Mouse (Mus musculus) heart, adult 2 months (tissue): Measurements from ENCODE around the gene Smg6.

ENCODE experiments used
- CTCF ChIP-seq: fragments of 200-600 bp; IDR thresholded peaks from 2 replicates; pipeline ENCODE4 v1.8.1; 2022; ENCODE audit warnings: antibody characterized with exemption, mild to moderate bottlenecking, moderate library complexity
- EP300 ChIP-seq: fragments of 200-500 bp; IDR thresholded peaks from 2 replicates; pipeline ENCODE4 v1.6.1; 2011; ENCODE audit warnings: low read depth, low read length, control low read depth; ENCODE audit not compliant: insufficient read depth
- POLR2A ChIP-seq: fragments of 200-500 bp; IDR thresholded peaks from 2 replicates; pipeline ENCODE4 v1.6.1; 2011; ENCODE audit warnings: mild to moderate bottlenecking, low read depth, low read length, control low read depth; ENCODE audit not compliant: insufficient read depth

DNA sequence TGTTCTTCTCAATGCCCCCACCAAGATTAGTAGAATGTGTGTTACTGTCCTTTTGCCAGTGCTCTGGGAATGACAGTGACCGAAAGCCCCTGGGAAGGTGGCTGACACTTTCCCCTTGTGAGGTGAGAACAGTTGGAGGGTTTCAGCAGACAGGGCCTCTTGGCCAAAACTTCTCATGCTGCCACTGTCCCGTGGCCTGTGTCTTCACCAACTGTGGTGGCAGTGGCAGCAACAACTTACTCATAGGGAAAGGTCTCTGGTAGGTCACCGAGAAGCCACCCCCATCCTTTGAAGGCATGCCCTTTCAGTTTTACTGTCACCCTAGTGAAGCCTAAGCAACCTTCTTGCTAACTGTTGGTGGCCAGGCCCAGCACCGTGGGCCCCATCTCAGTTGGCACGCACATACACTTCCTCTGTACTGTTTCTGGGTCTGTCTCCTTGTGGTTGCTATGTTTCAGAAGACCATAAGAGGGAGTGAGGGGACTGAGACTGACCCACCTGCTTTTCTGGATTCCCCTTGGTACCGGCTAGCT is 228.5 kb downstream of the Smg6 start:
- TF ChIP-seq EP300 (no peak), CTCF (peak; percentile 47), POLR2A (no peak)
